Mouse (Mus musculus) G1E-ER4 (cell line): ENCODE measurements around the gene Myo1c. TPM values are rescaled to one million over a fixed set of nuclear protein-coding genes. Genes with fewer than 3 reads are reported as not detected.

Experiments used
- GATA1 ChIP-seq: IDR thresholded peaks from one replicate; pipeline ENCODE4 v1.8.0; 2012; ENCODE audit warnings: low read length, inconsistent platforms
- polyA plus RNA-seq: library from polyadenylated mRNA; stranded (reverse); fragments of >175 nt; gene quantifications from 2 replicates; pipeline ENCODE4 v1.2.3, GENCODE M21; 2012

Myo1c gene
- polyA plus RNA-seq, 1 experiment = 32.6 TPM

- no peak for TF ChIP-seq GATA1
Observed at GRCm38 (mm10) chr11:75656621-75657590, 6.6 kb downstream of the Myo1c start.

- TF ChIP-seq GATA1 = no peak
Observed at GRCm38 (mm10) chr11:75657841-75658240, 7.5 kb downstream of the Myo1c start.

GRCm38 (mm10) chr11:75658311-75658710 is 8.0 kb downstream of the Myo1c start:
- TF ChIP-seq GATA1 = no peak

GRCm38 (mm10) chr11:75658996-75659750 is 8.9 kb downstream of the Myo1c start:
- no peak for TF ChIP-seq GATA1

GRCm38 (mm10) chr11:75660081-75660590 is 9.8 kb downstream of the Myo1c start:
- TF ChIP-seq GATA1 = no peak

- no peak for TF ChIP-seq GATA1
Observed at GRCm38 (mm10) chr11:75660941-75661800, 10.9 kb downstream of the Myo1c start.

- no peak for TF ChIP-seq GATA1
Observed at GRCm38 (mm10) chr11:75662131-75662530, 11.8 kb downstream of the Myo1c start.

- no peak for TF ChIP-seq GATA1
Observed at GRCm38 (mm10) chr11:75666296-75666695, 16.0 kb downstream of the Myo1c start.

GRCm38 (mm10) chr11:75668621-75669020 is 18.3 kb downstream of the Myo1c start:
- TF ChIP-seq GATA1 = no peak

- no peak for TF ChIP-seq GATA1
Observed at GRCm38 (mm10) chr11:75669176-75669852, 19.0 kb downstream of the Myo1c start.

GRCm38 (mm10) chr11:75669853-75670200 is 19.5 kb downstream of the Myo1c start:
- no peak for TF ChIP-seq GATA1

- TF ChIP-seq GATA1 = no peak
Observed at GRCm38 (mm10) chr11:75671426-75672180, 21.3 kb downstream of the Myo1c start.

- TF ChIP-seq GATA1 = no peak
Observed at GRCm38 (mm10) chr11:75673411-75673810, 23.1 kb downstream of the Myo1c start.

GRCm38 (mm10) chr11:75674875-75675274 is 24.6 kb downstream of the Myo1c start:
- TF ChIP-seq GATA1 = no peak
